Mouse (Mus musculus) lung, adult 18-20 months (tissue): ENCODE results near the gene Zfp687.
"Not testable (repeated sequence)": the region's sequence is repeated elsewhere in the genome, so short reads cannot be mapped to it uniquely, and the experiment has no call there.

ENCODE experiments used
- DNase-seq, 2 experiments: peaks; one replicate each; pipeline ENCODE4 v3.0.0; 2022; ENCODE audit warnings: mixed read lengths in 2 of 2

The Zfp687 gene

DNA sequence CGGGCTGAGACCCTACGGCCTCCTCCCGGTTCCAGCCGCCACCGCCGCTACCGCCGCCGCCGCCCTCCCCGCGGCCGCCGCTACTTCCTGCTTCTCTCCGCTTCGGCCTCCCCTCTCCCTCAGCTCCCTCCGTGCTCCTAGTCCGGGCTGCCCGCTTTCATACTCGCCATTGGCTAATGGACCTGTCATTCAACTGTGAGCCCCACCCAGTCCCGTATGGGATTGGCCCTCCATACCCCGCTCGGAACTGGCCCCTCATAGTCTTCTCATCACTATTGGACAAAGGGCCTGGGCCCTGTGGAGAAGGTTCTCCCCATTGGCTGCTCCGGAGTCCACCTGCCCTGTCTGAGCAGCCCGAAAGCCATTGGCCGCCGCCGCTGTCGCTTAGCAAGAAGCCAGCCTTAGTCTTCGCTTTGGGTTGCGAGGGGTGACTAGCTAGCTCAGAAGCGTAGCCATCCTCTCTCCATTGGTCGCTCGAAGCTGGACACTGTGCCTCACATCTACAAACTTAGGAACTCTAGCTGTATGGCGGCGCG is at the start of gene Zfp687:
Gene Zfp687 (minus strand): TSS at position 112 of the 536 bp plus-strand sequence.
- peak; percentile 100 for DNase-seq

DNA sequence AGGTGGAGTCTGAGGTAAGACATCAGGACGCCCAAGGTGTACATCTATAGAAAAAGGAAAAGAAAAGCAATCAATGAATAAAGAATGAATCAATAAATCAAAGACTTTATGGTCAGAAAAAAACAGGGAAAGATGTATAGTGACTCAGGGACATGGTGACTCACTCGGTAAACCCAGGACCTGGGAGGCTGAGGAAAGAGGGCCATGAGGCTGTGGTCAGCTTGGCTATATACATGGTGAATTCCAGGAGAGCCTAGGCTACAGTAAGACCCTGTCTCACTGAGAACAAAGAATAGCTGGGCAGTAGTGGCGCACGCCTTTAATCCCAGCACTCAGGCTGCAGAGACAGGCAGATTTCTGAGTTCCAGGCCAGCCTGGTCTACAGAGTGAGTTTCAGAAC is 48.5 kb upstream of the Zfp687 start:
- no peak for DNase-seq

DNA sequence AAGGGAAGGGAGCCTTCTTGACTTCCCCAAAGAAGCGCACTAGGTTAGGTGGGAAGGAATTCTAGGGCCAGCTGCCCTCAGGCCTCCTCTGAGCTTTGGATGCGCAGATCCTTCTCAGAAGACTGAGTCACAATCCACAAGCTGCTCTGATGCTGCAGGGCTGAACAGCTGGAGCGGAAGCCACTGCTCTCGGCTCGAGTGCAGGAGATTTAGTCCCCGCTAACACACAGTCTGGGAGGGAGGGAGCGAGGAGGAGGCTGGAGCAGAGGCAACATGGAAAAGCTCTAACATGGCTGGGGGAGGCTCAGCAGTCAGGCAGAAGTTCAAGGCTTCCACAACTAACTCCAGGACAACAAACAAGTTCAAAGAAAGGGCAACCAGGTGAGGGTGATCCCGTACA is 42.8 kb upstream of the Zfp687 start:
- no peak for DNase-seq

DNA sequence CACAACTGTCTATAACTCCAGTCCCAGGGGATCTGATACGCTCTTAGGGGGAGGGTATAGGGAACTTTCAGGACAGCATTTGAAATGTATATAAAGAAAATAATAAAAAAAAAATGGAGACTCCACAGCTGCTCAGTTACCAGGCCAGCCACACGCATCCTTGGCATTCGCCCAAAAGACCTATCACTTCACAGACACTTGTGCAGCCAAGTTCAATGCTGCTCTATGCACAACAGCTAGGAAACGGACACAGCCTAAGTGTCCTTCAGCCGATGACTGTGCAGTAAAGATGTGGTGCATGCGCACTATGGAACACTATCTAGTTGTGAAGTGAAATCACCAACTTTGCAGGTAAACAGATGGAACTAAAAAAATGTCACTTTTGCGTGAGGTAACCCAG is 41.0 kb upstream of the Zfp687 start:
- DNase-seq: no peak

DNA sequence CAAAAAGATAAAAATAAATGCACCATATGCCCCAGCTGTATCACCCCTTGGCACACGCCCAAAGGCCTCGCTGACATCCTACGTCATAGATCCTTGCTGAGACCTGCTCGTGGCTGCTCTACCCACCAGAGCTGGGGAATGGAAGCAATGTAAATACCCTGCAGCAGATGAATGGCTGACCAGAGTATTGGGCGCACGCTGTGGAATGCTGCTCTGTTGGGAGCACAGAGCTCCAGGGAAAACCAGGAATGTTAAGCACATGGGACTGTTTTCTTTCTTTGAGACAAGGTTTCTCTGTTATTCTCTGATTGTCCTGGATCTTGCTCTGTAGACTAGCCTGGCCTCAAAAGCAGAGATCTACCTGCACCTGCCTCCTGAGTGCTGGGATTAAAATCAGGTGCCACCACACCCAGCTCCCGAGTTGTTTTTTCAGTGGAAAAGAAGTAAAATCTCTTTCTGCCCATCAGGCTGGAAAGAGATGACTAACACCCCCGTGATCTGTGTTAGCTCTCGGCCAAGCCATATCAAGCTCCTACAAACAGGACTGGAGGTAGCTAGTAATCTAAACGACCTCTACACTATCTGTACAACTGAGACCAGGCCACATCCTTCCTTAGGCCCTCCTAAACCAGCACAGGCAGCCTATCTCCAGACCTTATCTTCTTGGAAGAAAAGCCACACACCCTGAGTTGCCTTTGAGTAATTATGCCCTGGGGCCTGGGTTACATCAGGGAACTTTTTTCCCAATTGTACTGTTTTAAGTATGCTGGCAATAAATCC is 39.4 kb upstream of the Zfp687 start:
- peak in 1 of 2 experiments; percentile 10 for DNase-seq

DNA sequence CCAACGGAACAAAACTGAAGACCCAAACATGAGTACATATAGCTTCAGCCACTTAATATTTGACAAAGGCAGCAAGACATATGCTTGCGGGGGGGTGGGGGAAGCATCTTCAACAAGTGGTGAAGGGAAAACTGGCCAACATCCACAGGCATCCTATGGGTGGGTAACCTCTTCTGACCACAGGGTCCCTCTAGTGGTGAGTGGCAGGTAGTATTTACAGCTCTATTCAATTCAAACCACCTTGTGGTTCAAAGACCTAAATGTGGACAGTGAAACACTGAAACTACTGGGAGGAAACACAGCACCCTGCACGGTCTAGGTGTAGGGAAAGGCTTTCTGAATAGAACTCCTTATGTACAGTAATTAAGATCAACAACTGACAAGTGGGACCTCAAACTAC is 38.5 kb upstream of the Zfp687 start:
- DNase-seq: peak in 1 of 2 experiments; percentile 34

DNA sequence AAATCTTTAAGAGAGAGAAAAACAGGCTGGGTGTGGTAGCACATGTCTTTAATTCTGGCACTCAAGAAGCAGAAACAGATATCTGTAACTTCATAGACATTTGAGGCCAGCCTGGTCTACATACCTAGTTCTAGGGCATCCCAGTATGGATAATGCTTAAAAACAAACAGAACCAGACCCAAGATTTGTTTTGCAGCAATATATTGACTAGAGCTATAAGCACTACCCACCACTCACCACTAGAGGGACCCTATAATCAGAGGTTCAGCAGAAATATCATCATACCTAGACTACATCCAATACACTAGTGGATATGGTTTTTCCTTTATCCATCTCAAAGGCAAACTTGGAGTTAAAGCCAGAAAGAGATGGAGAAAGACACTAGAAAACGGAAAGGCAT is 37.7 kb upstream of the Zfp687 start:
- peak in 1 of 2 experiments; percentile 52 for DNase-seq

DNA sequence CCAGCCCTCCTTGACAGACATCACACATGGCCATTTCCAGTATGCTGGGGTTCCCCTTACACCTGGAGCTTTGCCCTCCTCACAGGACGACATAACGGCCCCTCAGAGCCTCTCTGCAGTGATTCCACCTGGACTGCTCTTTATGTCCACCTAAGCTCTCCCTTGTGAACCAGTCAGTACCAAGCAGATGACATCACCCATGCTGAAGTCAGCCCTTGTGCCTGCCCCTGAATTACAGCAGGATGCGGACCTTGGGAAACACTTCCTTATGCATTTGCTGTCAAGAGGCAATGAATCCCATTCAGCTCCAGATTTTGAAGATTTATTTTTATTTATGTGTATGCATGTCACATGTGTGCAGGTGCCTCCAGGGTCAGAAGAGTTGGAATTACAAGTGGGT is 32.7 kb upstream of the Zfp687 start:
- DNase-seq: no peak

DNA sequence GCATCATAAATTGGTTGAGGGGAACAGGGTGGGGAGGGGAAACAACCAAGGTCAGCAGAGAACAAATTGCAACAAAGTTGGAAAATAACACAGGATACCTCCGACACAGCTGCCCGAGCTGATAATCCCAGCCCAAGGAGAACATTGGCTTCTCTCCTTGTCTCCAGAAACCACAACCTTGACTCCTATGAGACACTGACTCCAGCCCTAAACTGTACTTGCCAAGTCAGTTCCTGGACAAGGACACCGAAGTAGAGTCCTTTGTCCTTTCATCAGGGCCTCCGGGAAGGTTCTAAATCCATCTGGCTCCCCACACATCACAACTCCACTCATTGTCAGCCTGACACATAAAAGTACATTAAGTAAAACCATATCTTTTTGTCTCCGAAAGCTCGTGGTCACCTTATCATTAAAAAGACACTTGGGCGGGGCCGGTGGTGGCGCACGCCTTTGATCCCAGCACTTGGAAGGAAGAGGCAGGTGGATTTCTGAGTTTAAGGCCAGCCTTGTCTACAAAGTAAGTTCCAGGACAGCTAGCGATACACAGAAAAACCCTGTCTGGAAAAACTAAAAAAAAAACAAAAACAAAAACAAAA is 31.3 kb upstream of the Zfp687 start:
- DNase-seq: no peak

DNA sequence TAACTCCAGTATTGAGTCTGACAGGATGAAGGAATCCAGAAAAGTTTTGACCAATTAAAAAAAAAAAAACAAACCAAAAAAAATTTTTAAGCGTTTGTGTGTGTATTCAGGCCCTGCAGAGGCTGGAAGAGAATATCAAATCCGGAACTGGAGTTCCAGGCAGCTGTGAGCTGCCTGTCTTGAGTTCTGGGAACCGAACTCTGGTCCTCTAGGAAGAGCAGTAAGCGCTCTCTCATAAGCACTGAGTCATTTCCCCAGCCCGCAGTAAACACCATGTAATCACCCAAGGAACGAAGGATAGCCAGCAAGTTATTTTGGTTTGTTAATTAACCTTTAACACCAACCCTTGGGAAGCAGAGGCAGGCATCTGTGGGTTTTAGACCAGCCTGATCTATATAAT is 28.0 kb upstream of the Zfp687 start:
- DNase-seq: no peak

DNA sequence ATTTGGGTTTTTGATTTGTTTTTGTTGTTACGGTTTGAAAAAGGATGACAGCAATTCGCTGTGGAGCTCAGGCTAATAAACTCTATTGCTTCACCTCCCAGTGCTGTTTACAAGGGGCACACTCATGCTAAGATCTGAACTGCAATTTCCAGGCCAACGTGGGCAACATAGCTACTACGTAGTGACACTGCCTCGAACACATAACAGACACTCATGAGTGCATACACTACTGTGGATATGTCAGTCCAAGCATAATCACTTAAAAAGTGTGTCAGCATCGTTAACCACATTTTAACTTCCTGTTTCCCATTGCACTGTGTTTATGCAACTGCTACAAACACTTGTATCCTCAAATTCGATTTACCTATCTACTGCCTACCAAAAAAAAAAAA is 27.6 kb upstream of the Zfp687 start:
- DNase-seq: no peak

DNA sequence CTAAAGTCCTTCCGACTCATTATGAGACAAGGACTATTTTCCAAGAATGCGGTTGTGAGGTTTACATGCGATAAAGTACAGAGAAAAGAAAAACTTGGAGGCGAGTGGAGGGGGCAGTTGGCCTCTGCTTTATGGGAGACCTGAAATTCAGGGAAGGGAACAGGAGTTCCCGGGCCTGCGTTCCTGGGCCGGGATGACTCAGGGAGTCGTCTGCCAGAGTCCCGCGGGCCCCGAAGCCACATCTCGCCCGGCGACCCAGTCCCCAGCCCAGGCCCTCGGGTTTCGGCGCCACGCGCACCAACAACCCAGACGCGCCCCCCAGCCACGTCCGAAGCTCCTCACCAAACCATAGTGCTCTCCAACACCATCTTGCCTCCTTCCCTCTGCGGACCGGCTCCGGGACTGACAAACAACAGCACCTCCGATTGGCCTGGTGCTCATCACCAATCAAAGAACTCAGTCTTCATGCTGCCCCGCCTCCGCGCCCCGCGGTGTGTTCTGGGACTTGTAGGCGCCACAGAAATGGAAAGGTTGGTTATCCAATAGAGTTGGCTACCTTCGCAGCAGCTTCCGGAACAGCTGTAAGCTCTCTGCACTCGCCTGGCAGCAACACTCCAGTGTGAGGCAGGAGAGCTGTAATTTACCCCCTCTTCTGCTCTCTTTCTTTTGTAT is 27.1 kb upstream of the Zfp687 start, which contains the start of gene Psmd4:
Gene Psmd4 (minus strand): TSS at position 449 of the 672 bp plus-strand sequence.
- peak; percentile 99 for DNase-seq

DNA sequence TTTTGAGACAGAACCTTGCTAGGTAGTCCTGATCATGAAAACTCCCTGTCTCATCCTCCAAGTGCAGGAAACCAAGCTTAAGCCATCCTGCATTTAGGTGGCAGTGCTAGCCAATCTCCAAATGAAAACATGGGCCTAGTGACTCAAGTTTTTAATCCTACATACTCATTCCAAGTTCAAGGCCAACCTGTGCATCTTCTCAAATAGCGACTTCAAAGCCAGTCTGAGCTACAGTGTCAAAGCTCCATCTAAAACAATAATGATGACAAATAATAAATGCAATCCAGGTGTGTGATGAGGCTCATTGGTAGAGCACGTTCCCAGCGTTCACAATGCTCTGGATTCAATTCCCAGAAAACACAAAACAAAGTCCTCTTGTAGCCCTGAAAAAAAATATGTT is 26.4 kb upstream of the Zfp687 start:
- no peak for DNase-seq

DNA sequence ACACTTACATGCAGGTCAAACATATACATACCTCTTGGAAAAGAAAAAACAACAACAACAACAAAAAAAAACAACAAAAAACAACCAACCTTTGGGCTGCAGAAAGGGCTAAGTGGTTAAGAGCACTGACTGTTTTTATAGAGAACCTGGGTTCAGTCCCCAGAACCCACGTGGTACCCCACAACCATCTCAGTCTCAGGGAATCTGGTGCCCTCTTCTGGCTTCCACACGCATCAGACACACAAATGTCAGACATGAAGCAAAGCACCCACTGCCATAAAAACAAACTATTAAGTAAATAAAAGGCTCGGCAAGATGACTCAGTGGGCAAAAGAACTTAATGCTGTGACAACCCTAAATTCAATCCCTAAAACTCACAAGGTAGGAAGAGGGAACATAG is 14.7 kb upstream of the Zfp687 start:
- DNase-seq: peak in 1 of 2 experiments; percentile 14

DNA sequence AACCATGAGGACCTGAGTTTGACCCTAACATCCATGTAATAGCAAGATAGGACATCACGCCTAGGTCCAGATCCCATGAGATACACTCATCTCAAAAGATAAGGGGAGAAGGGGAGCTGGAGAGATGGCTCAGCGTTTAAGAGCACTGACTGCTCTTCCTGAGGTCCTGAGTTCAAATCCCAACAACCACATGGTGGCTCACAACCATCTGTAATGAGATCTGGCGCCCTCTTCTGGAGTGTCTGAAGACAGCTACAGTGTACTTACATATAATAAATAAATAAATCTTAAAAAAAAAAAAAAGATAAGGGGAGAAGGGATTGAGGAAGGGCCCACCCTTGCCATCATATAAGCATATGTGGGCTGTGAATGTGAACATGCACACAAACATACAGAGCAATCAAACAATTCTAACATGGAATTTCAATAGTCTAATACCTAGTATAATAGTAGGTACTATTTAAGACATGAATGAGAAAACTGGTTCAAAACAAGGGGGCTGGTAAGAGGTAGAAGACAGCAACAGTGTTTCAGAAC is 14.1 kb upstream of the Zfp687 start:
- not testable (repeated sequence) for DNase-seq

DNA sequence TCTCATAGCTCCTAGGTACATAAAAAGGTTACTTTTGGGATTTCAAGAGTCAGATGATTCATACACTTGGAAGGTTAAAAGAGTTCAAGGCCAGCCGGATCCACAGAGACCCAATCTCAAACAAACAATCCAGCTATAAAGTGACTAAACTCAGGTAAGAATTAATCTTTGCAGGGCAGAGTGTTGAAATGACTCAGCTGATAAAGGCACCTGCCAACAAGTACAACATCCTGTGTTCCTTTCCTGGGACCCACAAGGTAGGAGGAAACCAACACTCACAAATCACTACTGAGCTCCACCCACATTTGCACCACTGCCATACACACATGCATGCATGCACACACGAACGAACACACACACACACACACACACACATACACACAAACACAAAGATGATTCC is 13.4 kb upstream of the Zfp687 start:
- DNase-seq: peak in 1 of 2 experiments; percentile 12

DNA sequence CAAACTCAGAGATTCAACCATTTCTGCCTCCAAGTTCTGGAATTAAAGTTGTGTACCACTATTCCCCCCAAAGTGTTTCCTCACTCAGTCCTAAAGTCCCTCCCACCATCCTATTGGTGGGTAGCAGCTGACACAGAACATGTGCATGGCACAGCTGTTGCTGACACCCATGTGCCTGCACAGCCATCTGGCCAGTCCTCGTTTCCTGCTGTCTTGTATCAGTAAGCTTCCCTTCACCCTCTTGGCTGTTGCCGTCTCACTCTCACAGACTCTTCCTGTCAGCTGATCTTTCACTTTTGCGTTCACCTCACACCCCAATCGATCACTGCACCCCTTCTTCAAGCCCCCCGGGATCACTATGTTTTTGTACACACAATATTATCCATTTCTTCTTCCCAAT is 12.5 kb upstream of the Zfp687 start:
- peak in 1 of 2 experiments; percentile 23 for DNase-seq

DNA sequence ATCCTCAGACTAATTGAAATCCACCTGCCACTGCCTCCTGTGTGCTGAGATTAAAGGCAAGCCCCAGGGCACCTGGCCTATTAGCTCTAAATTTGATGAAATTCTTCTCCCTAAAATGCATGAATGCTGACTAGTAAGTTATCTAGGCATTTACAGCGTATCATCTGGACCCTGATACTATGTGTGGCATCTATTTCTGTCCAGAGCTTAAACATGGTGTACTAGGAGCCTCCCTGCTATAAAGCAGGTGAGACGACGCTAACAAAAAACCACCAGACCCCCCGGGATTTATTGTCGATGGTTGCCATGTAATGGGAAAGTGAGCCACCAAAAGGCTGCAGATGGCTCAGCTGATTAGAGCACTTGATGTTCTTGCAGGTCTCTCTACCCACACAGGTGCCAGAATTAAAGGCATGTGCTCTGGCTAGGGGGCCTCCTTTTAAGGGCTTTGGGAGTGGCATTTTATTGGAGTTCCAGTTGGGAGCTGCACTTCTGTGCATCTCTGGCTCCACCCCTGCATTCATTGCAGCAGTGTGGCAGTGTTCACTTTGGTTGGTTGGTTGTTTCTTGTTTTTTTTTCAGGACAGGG is 11.9 kb upstream of the Zfp687 start:
- DNase-seq: no peak

DNA sequence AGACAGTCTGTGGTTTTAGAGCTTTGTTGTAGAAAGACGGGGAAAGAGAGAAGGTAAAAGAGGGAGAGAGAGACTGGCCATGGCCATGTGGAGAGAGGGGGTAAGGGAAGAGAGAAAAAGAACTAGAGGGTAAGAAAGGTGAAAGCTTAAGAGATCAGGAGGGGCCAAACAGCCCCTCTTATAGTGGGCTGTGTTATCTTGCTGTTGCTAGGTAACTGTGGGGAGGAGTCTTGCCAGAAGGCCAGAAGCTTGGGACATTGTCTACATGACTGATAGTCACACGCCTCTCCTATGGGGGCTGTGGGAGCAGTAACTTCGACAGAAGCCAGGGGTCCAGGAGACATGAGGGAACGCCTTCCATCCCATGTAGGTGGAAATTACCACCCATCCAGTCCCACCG is 10.0 kb upstream of the Zfp687 start:
- peak in 1 of 2 experiments; percentile 16 for DNase-seq

DNA sequence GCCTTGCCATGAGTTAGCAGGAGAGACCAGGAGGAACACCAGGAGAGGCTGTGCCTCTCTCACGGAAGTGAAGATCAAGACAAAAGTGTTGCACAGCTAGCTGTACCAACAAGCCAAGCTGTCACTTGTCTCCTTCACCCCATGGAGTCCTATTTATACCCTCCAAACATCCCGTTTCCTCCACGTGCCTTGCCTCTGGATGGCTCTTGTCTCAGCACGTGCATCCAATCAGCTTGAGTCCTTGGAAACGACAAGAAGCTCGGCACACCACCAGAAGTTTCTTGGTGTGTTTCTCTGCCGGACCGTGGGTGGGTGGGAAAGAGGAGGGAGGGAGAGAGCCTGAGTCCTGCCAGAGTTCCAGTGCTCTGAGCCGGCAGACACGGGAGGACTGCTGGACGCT is 9.3 kb upstream of the Zfp687 start:
- DNase-seq: peak; percentile 70 to 87

DNA sequence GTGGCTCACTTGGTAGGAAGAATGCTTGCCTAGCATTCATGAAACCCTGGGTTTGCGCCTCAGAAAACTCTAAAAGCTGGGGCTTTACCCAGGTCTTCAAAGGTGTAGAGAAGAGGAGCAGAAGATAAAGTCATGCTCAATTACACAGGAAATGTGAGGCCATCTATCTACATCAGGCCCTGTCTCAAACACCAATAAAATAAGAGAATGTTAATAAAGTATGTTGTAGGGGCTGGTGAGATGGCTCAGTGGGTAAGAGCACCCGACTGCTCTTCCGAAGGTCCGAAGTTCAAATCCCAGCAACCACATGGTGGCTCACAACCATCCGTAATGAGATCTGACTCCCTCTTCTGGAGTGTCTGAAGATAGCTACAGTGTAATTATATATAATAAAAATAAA is 5.7 kb upstream of the Zfp687 start:
- DNase-seq: not testable (repeated sequence)

DNA sequence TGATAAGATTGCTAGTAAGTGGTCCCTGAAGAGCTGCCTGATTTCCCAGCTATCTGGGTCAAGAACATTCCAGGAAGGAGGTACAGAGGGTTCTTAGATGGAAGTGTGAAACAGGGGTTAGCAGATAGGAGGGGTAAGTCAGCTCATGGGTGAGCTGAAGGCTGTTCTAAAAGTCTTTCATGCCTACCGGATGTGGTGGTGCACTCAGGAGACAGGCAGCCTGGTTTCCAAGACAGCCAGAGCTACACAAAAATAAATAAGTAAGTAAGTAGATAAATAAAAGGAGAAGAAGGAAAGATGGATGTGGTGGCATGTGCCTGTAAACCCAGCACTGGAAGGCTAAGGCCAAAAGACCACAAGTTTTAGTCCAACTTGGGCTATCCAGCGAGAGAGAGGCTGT is 3.5 kb upstream of the Zfp687 start:
- peak in 1 of 2 experiments; percentile 14 for DNase-seq

DNA sequence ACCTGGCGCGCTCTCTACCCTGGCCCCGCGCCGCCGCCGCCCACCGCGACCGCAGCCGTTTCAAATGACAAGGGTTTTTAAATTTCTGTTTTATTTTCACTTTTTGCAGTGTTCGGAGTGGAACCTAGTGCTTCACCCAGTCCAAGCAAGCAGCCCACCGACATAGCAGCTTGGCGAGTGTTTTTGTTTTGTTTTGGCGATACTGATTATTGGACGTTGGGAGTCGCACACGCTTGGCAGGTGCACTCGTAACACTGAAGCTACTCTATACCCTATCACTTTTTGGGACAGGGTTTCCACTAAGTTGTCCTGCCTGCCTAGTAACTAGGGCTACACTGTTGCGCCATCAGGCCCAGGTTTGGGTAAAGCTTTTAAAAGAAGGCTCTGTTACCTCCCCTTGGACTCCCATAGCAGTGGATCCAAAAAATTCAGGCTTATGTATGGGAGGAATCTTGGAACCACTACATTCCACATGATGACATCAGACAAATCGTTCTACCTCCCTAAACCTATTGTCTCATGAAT is 1.3 kb upstream of the Zfp687 start:
- peak in 1 of 2 experiments; percentile 36 for DNase-seq
